Mouse (Mus musculus) T-helper 17 cell (primary cell): ENCODE data around the gene Dynlrb1.

Experiments
- in situ Hi-C, 2 experiments: fragments of 300-600 bp; cut with MboI, MseI; formaldehyde crosslinking; loops; 1 replicate in 1 of 2; 2 replicates in 1 of 2; pipeline ENCODE4 v1.15.1; 2025; ENCODE audit warnings: high pct_unique_total_duplicates in 2 of 2

Gene Dynlrb1

GRCm38 (mm10) chr2:155236362-155236992 is at the start of gene Dynlrb1:
TSS of gene Dynlrb1 (plus strand) at chr2:155236533.
- in situ Hi-C loops: no loop called here

- in situ Hi-C loops: no loop called here
Measured at GRCm38 (mm10) chr2:155207419-155207818, 28.9 kb upstream of the Dynlrb1 start.

DNA sequence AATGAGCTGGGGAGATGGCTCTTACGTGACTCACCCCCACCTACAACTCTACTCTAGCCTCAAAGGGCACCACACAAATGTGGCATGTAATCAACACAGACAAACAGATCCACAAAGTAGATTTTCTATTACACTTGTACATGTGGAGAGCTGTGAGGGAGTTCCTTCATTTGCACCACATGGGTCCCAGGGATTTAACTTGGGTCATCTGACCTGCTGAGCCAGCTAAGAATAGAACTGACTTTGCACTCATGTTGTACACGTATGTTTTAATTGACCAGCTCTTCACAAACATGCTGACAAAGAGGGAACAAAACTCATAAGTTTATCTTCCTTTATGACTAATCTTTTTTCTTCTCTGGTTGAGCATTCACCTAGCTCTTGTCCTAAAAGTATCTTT is 13.2 kb upstream of the Dynlrb1 start:
- in situ Hi-C loops: no loop called here

- in situ Hi-C loops: no loop called here
Measured at GRCm38 (mm10) chr2:155224721-155225120, 11.6 kb upstream of the Dynlrb1 start.

GRCm38 (mm10) chr2:155235746-155236361 is 479 bp upstream of the Dynlrb1 start:
- in situ Hi-C loops: no loop called here

DNA sequence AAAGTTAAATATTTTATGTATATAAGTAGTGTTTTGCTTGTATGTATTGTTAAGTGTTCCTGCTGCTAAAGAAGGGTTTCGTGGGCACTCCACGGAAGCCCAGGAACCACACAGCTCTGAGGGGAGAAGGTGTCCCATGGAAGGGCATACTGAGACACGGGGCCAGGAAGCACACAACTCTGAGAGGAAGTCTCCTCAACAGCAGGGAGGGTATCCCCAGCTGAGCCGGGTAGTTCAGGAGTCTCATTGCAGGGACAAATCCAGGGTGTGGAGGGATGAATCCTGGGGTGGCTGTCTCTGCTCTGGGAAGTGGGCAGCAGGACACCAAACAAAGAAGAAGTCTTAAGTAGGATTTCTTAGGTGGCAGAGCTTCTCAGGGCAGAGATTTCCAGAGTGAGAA is 943 bp downstream of the Dynlrb1 start:
- in situ Hi-C loops: no loop called here

DNA sequence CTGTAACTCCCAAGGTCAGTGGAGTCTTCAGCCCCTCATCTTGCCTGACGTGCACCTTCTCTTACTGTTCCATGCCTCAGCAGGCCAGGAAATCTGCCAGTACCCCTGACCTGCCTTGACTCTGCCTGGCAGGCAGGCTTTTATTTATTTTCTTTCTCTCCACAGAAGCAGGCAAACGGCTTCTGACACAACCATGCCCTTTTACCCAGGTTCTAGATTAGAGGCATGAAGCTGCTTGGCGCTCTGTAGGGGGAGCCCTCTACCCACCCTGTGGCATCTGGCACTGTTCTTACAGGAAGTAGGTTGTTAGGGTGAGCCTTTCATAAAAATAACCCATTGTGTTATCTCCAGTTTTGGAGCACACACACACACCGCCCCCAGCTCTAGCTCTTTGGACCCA is 4.6 kb downstream of the Dynlrb1 start:
- in situ Hi-C loops: no loop called here

DNA sequence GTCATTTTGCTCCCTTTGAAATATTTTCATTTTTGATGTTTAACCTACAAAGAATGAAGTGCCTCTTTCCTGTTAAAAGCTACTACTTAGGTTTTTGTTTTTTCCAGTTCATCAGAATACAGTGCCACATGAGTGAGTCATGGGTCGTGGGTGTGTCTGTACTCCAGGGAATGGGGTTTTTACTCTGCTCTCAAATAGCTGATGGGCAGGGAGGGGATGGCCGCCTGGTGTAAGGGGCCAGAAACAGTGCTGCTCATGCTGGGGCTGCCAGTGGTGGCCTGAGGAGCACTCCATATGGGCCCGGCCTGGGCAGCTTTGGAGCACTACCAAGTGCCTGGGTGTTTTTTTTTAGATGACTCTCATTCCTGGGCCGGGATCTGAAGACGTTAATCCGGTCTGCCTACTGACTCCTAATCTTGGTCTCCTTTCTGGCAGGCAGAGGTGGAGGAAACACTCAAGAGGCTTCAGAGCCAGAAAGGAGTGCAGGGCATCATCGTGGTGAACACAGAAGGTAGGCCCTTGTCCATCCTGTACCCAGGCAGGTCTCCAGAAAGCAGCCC is 6.0 kb downstream of the Dynlrb1 start:
- in situ Hi-C loops: no loop called here

DNA sequence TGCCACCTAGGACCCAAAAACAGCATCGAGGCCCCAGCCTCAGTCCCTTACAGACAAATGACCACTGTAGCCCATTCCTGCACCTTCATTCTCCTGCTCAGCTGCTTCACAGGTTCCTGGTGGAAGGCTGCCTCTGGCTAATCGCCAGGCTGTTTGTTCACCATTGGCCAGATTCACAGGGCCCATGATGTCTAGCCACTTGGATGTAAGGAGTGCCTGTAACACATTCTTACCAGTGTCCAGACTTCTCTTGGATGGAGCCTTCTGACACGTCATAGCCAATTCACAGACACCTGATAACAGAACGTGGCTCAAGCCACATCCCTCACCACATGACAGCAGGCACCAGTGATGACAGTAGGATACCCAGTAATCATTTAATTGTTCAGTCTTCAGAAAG is 9.9 kb downstream of the Dynlrb1 start:
- in situ Hi-C loops: no loop called here

DNA sequence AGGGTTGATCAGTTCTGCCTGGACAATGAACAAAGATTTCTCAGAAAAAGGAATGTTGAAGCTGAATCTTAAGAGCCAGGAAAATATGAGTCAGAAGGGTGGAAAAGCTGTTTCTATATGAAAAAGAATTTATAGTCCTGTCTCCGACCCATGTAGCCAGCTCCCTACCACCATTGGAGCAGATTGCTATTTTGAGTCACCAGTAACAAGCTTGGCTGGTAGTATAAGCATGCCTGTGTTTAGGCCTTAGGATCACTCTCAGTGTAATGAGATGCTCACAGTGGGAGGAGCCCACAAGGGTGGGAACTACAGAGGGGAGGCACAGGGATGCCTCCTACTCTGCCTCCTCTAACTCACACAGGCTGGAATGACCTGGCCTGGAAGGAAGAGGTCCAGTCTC is 11.9 kb downstream of the Dynlrb1 start:
- in situ Hi-C loops: no loop called here

DNA sequence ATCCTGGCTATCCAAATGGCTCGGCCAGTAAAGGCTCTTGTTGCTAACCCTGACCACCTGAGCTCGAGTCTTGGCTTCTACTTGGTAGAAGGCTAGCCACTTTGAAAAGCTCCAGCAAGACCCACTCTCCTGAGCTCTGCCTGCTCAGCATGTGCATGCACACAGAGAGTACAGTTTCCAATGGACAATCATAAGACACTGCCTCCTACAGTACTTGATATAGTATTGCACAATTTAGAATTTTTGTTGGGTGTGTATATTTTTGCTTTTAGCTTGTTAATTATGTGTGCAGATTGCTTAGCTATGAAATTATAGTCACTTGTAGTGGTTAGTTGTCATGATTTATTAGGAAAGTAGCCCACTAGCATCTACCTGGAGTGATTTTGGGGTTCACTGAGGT is 12.4 kb downstream of the Dynlrb1 start:
- in situ Hi-C loops: no loop called here

DNA sequence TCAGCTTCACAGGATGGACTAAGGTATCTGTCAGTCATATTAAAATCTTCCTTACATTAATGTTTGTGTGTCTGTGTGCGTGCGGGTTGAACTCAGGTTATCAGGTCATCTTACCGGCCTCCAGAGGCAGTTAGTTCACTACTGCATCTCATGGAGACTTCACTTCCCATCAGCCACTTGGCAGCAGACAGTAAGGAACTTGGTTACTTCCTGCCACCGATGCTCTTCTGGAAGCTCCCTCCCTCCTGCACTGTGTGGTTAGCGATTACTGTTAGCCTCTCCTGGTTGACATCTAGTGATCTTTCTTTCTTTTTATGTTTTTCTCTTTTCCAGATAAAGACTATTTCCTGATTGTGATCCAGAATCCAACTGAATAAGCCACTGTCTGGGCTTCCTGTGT is 13.3 kb downstream of the Dynlrb1 start:
- in situ Hi-C loops: no loop called here

DNA sequence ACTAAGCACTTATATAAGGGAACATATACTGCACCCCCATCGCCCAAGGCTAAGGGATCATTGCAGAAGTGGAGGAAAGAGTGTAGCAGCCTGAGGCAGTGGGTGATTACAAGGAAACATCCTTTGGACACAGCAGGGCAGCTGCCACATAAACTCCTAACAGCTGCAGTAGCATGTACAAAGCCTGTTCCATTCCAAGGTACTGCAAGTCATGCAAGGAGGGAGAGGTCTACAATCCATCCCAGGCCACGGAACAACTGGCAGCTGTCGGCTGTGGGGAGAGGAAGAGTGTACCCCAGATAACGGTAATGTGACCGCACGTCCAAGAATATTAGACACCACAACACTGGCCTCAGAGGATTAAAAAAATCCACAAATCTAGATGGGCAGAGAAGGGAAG is 29.2 kb downstream of the Dynlrb1 start:
- in situ Hi-C loops: no loop called here

GRCm38 (mm10) chr2:155266896-155267295 is 30.6 kb downstream of the Dynlrb1 start:
- in situ Hi-C loops: no loop called here

GRCm38 (mm10) chr2:155271957-155272356 is 35.6 kb downstream of the Dynlrb1 start:
- in situ Hi-C loops: no loop called here

DNA sequence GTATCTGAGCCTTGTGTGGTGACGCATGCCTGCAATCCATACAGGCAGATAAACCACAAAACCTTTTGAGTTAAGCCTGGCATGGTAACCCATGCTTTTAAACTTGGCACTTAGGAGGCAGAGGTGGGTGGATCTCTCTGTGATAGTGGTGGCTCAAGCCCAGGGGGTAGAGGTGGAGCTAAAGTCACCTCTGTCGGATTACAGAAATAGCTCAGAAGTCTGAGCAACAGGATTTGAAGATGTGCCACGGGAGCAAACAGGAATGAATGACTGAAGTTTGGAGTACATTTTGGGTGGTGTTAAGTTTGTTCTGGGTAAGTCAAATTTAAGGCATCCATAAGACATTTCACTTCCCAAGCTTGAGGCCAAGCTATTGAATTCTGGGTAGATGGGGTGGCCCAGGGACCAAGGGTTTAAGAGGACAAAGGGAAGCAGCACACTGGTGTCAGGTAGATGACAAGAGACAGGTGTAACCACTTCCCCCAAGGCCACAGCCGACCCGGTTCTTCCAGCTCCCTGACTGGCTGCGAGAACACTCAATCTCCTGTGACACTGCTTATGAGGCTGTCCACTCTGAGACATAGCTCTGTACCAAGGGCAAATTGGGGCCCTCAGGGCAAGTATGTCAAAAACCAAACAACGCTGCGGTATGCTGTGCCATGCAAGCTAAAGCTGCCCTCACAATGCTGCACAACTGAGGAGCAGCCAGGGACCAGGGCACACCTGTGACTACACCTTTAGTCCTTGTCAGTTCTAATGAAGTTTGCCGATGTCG is 36.2 kb downstream of the Dynlrb1 start:
- in situ Hi-C loops: no loop called here

DNA sequence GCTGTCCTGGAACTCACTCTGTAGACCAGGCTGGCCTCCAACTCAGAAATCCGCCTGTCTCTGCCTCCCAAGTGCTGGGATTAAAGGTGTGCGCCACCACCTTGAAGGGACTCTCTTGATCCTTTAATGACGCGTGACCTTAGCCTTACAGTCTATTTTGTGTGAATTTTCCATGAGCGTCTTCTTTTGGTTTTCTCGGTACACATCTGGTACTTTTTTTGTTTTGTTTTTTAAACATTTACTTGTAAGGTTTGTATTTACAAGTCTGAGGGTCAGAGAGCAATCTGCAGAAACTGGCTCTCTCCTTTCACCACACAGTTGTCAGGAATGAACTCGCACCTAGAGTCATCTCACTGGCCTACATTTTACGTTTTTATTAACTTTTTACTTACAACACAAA is 37.3 kb downstream of the Dynlrb1 start:
- in situ Hi-C loops: no loop called here

GRCm38 (mm10) chr2:155276195-155276594 is 39.9 kb downstream of the Dynlrb1 start, which contains the start of gene Map1lc3a:
TSS of gene Map1lc3a (plus strand) at chr2:155276297.
- in situ Hi-C loops: no loop called here

- in situ Hi-C loops: no loop called here
Measured at GRCm38 (mm10) chr2:155276621-155277175, 40.4 kb downstream of the Dynlrb1 start.

DNA sequence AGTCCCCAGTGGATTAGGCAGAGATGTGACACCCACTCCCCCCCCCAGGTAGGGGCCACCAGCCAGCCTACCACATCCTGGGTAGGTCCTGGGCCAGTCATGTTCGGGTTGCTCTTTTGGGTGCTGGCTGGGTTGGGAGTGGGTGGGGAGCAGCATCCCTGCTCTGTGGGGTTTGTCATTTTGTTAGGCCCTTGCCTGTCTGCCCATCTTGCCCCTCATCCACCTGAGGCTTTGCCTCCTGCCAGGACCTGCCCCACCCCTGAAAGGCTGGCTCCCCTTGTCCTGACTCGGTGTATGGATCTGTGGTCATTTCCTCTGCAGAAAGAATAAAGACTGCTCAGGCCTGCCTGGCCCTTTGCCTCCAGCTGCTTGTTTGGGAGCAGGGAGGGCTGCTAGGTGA is 41.4 kb downstream of the Dynlrb1 start:
- in situ Hi-C loops: no loop called here

DNA sequence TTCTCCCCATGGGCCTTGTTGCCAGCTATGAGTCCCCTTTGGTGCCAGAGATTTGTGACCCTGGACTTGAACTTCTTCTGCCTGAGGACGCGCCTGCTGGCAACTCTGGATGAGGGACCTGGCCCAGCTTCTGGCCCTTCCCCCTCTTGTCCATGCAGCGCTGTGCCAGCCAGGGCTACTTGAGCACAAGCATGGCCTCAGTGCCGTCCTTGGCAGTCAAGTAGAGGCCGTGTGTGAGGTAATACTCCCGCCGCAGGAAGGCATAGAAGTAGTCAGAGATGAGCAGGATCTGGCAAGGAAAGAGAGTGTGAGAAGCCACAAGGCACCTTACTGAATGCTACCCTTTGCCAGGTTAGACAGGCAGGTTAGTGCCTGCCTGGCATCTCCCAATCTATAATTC is 42.0 kb downstream of the Dynlrb1 start:
- in situ Hi-C loops: no loop called here

DNA sequence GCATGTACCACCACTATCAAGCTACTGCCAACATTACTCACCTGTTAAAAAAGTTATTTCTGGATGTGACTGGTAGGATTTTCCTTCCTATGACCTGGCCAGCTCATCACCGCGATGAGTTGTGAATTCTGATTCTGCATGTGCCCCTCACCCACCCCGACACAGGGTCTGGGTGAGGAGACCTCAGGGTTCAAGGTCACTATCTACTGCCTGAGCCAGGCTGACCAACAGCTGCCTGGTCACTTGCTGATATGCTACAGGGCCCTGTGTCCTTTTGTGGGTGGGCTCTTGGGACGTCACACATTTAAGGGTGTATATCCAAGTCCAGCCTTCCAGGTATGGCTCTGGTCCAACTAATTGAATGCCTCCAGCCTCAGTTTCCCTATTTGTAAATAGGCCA is 42.8 kb downstream of the Dynlrb1 start:
- in situ Hi-C loops: no loop called here
